Mouse (Mus musculus): Measurements from ENCODE around the gene Appl1.

Gene Appl1

DNA sequence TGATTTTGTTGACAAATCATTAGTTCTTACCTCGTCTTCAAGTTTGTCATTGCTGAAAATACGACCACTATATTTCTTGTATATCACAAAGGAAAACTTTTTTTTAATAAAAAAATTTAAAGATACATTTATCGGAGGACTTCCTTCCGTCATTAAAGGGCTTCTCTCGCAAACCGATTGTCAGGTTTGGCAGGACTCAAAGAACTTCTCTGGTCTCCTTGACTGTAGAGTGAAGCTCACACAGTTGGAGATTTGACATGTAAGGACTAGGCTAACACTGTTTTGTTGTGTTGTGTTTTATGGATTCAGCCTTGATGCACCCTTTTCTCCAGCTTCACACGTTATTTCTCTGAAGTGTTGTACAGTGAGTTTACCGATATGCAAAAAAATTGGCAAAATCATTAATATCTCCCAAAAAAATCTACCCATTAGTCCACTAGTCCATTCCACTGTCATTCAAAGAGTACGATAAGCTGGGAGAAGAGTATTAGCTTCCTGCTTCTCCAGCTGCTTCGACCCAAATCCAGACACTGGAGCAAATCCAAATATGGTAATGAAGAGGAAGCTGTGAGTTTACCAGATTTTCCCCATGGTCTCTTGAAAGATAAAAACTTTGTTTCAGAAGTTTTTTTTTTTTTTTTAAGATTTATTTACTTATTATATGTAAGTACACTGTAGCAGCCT, at the start of gene Appl1:
Gene Appl1 (minus strand): TSS at position 127 of the 684 bp plus-strand sequence.
- no peak for DNase-seq (ENCODE audit: low spot score)

DNA sequence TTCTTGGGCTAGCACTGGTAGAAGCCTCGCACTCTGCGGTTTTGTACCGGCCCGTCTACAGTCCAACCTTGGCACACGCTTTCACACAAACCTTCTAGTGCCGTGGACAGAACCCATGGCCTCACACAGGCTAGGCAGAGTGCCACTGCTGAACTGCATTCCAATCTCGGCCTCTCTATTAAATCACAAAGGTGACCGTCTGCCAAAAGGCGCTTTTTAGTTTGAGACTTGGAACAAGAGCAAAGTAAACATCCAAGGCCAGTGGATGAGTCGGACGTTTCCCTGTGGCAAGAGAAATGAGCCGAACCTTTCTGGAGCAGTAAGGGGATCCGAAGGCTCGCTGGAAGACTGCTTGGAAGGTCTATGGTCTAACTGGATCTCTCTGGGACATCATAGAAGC, 48.8 kb upstream of the Appl1 start:
- no peak for DNase-seq (ENCODE audit: low spot score)

DNA sequence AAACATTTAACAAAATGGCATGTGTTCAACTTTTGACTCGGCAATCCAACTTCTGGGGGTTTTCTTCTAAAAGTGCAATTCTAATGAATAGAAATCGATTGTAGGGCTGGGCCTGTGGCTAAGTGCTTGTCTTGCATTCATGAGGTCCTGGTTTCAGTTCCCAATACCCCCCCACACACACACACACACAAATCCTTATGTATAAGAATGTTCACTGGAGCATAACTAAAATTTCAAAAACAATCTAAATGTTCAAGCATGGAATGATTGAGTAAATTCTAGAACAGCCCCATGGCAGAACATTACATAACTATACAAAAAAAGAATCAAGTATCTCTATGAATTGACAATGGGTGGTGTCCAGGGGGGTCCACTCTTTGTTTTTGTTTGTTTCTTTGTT, 46.9 kb upstream of the Appl1 start:
- DNase-seq (ENCODE audit: low spot score), result no peak

DNA sequence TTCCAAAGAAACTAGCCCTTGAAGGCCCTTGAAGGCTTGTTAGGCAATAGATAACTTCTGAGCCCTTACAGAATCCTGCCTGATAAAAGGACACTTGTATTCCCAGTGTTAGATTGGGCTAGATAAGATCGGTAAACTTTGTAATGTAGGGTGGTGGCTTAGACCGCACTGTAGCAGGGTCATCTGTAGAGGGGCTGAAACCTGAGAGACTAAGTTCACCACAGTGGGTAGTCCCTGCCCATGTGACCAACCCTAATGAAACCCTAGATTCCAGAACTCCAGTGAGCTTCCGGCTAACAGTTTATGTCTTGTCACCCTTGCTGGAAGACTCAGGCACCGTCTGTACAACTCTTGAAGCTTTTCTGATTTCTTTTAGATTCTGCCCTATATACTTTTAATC, 42.6 kb upstream of the Appl1 start:
- DNase-seq (ENCODE audit: low spot score), result no peak

DNA sequence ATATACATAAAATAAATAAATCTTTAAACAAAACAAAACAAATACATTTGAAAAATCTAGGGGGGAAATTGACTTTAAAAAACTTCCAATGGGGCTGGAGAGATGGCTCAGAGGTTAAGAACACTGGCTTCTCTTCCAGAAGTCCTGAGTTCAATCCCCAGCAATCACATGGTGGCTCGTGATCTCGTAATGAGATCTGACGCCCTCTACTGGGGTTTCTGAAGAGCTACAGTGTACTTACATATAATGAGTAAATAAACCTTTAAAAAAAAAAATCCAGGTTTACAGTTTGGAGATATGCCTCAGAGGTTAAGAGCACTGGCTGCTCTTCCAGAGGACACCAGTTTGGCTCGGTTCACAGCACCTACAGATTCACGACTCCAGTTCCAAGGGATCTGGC, 40.5 kb upstream of the Appl1 start:
- no peak for DNase-seq (ENCODE audit: low spot score)

DNA sequence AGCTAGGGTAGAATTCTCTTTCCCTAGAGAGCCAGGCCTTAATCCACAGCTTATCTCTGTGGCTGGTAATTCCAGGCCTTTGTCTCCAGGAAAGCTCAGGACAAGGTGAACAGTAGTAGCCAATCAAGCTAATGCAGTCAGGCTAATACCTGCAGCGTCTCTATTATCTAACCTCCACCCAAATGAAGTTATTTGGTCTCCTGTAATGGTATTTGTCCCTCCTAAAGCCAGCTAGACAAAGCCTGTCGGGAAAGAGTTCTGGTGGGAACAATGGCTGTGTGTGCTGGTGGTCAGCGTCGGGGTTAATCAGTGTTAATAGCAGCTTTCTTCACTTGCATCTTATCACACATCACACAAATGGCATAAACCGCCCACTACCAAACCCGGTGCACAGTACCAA, 34.9 kb upstream of the Appl1 start:
- DNase-seq (ENCODE audit: low spot score), result no peak

DNA sequence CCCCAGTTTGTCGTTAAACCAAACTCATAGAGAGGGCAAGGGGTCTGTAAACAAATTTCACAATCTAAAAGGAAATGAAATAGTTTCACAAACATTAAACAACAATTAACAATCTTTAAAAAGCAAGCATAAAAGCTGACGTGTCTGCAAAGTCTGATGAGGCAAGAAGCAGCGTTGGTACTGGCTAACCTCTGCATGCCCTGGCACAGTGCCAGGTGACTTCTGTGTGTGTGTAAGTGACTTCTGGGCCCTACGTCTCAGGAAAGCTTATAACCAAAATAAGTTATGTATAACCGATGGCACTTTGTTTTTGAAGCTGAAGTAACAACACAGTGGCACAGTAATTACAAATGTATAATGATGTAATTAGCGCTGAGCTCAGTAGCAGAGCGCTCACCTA, 33.9 kb upstream of the Appl1 start:
- no peak for DNase-seq (ENCODE audit: low spot score)

DNA sequence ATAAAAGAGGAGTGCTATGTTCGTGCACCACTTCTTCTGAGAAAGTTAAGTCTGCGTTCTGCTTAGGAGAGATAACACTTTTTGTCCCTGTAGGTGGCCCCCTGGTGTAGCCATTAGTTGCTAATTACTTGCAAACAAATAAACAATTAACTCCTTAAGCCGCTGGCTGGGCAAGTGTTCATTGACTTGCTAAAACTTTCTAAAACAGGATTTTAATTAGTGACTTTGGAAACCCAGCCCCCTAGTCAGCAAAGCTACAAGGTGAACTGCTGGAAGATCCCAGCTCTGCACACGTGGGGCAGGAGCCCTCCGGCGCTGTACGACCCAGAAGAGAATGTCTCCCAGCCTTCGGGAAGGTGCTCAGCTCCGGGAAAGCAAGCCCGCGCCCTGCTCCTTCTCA, 29.4 kb upstream of the Appl1 start:
- no peak for DNase-seq (ENCODE audit: low spot score)

DNA sequence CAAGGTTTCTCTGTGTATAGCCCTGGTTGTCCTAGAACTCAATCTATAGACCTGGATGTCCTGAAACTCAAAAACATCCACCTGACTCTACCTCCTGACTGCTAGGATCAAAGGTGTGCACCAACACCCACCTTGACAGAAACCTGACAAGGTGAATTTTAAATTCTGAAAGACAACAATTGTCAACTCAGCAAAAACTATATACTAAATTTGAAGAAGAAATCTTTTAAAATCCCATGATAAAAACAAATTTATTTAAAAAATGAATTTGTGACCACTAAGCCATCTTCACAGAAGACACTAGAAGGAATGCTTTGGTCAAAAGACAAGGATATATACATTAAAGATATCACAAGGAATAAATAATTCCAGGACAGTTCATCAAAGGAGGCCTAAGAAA, 25.2 kb upstream of the Appl1 start:
- no peak for DNase-seq (ENCODE audit: low spot score)

DNA sequence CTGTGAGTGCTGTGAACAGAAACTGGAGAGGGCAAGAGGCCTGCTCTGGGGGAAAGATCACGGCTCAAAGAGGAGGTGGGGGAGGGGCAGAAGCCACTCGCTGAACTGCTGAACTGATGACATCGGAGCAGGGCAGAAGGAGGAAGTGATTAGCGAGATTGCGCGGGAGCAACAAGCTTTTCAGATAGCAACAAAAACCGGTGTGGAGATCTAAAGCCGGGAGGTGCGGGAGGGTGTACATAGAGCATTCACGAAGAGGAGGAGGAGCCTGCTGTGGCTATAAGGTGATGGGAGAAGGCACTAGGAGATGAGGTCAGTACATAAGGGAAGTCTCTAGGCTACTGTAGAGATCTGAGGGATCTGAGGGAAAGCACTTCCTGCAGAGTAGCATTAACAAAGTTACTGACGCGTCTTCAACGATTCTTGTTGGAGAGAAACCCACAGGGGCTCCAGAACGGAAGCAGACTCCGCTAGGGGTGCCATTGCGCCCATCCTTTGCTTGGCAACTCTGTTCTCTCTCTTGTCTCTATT, 23.2 kb upstream of the Appl1 start, which contains the start of gene Hesx1:
Gene Hesx1 (plus strand): TSS at position 206 of the 531 bp plus-strand sequence.
- peak; percentile 25 for DNase-seq (ENCODE audit: low spot score)

DNA sequence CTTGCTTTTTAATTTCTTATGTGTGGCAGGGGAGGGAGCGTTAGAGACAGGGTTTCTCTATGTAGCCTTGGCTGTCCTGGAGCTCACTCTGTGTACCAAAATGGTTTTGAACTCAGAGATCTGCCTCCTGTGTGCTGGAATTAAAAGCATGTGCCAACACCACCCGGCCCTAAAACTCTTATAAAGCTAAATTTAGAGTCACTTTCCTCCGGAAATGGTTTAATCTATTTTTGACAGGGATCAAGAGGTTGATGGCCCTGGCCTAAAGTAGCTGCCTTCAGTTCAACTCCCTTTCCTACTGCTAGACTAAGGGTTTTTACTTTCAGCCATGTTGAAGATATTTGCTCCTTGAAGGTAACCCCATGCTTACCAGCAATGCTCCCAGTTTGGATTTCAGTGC, 22.4 kb upstream of the Appl1 start:
- no peak for DNase-seq (ENCODE audit: low spot score)

DNA sequence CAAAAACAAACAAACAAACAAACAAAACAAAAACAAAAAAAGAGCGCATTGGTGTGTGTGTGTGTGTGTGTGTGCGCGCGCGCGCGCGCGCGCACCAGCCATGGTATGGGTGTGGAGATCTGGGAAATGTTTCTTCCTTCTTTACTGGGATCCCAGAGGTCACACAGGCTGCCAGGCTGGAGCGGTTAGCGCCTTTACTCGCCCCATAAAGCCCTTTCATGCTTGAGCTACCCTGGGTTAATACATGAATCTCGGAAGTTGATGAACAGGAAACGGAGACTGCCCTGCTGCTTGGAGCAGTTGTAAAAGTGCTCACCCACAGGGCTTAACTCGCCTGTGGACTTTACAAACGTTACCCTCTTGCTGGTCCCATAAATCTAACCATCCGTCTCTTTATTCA, 20.6 kb upstream of the Appl1 start:
- DNase-seq (ENCODE audit: low spot score), result no peak

DNA sequence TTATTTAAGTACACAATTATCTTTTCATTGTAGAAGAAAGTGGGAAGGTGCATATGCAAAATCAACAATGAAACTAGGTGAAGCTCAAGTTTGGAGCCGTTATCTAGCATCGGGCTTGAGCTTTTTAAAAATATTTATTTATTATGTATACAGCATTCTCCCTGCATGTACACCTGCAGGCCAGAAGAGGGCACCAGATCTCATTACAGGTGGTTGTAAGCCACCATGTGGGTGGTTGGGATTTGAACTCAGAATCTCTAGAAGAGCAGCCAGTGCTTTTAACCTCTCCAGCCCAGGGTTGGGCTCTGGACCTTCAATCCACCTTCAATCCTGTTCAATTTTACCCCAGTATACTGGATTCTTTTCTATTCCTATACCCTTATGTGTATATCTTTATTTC, 17.7 kb upstream of the Appl1 start:
- DNase-seq (ENCODE audit: low spot score), result no peak

DNA sequence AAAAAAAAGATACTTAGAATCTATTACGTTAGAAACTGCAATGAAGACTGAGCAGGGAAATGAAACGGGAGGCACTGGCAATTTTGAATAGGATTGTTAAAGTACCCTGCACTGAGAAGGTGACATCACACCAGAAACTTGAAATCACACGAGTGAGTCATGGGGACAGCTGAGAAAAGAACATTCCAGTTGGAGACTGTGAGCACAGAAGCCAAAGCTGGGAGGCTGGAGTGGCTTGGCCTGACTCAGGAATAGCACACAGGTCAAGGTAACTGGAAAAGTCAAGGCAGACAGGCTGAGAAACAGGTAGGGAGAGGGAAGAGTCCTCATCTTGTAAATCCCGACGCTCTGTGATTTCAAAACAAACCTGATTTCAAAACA, 11.1 kb upstream of the Appl1 start:
- DNase-seq (ENCODE audit: low spot score), result no peak

DNA sequence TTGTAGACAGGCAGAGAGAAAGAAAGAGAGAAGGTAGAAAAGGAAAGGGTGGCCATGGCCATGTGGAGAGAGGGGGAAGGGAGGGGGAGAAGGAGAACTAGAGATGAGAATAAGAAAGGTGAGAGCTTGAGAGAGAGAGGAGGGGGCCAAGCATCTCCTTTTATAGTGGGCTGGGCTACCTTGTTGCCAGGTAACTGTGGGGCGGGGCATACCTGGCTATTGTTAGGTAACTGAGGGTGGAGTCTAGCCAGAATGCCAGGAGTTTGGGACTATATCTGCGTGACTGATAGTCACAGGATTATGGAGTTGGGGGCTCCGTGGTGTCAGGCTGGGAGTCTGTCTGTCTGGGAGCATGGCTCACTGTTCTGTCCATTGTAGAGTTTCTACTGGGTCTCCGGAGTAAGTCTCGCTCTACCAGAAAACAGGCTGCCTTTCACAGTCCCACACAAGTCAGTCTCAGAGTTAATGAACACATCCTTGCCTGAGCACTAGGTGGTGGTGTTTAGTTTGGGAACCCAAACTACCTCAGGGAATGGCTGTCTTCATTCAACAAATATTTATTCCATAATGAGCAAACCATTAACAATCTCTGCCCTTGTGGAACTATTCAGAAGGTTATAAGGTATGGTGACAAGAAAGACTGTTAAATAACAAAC, 10.6 kb upstream of the Appl1 start:
- DNase-seq (ENCODE audit: low spot score), result no peak

DNA sequence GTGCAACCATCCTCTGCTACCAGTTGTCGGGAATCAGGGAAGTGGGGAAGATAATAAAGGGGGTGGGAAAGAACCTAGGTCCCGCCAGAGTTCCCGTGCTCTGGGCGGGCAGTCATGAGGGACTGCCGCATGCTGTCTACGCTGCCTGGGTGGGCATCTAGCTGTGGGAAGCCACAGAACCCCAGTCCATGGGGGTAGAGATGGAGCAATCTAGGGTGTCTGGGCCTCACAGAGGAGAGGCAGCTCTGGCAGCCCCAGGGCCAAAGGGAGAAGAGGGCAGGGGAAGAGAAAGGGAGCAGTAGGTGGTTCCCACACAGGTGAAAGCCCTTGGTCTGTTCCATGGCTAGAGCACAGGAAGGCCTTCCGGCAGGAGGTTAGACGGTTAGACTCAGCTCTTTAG, 10.0 kb upstream of the Appl1 start:
- DNase-seq (ENCODE audit: low spot score), result no peak

DNA sequence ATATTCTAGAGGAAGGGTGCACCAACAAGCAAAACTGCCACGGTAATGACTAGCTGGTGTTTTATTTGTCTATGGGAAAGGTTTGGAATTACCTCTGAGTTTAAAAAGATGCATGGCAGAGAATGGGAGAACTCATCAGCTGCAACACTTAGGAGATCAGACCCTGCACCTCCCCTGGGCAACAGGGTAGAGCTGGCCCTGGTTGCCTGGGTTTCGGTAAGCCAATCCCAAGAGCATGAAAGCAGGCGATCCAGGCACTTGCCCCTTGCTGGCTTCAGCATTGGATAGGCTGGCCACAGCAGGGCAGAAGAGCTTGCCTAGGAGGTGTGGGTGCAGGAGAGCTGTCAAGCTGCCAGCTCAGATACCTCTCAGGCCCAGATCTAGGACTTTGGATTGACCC, 8.8 kb upstream of the Appl1 start:
- no peak for DNase-seq (ENCODE audit: low spot score)

DNA sequence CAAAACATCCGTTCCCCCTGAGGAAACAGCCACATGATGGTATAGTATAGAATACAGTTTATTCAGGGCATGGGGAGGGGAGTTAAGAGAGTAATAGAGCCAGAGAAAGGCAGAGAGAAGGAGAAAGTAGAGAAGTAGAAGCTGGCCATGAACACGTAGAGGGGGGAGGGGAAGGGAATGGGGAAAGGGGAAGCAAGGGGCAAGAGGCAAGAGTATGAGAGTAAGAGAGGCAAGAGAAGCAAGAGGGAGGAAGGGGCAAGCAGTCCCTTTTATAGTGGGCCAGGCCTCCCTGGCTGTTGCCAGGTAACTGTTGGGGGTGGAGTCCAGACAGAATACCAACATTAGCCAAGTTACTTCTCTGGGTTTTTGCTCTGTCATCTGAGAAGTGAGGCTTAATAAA, 6.5 kb upstream of the Appl1 start:
- DNase-seq (ENCODE audit: low spot score), result no peak

DNA sequence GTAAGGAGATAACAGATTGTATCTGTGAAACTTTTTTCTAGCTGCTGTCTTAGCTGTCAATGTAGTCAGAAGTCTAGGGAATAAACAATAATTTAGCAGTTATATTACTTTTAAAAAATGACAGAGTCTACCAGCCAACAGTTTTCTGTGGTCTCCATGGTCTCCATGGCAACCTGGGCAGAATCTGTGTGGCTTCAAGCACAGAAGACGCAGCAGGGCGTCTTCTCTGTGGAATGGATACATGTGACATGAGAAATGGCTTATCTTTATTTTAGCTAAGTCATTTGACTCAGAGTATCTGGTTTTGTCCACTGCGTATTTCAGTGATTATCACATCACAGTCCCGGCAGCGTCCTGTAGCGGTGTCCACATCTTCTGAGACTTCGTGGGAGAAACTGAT, 5.2 kb upstream of the Appl1 start:
- no peak for DNase-seq (ENCODE audit: low spot score)

DNA sequence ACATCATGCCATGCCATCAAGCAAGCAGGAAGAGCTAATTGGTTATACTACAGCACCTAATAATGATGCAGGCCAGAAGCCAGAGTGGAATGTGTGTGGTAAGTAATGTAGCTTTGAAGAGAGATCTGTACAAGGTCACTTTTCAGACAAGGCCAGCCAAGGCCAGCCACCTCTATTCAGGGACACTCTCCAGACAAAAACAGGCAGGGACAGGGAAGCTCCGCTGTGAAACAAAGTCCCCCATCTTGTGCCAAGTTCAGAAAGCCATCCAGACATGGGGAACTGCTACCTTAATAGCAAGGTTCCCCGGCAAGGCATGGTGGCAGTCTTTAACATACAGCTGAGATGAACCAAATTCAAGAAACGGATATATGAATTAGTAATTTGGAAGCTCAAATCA, 4.5 kb upstream of the Appl1 start:
- no peak for DNase-seq (ENCODE audit: low spot score)

DNA sequence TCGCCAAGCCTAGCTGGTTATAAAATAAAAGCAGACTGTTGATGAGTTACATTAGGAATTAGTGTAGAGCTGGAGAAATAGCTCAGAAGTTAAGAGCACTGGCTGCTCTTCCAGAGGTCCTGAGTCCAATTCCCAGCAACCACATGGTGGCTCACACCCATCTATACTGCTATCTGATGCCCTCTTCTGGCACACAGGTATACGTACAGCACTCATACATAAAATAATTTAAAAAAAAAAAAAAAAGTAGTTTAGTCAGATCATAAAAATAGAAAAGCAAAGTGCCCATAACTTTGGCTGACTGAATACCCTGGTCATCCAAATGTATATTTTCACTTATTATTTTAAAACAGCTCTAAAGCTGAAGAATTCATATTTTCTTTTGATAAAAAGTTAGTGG, 2.1 kb upstream of the Appl1 start:
- DNase-seq (ENCODE audit: low spot score), result no peak

DNA sequence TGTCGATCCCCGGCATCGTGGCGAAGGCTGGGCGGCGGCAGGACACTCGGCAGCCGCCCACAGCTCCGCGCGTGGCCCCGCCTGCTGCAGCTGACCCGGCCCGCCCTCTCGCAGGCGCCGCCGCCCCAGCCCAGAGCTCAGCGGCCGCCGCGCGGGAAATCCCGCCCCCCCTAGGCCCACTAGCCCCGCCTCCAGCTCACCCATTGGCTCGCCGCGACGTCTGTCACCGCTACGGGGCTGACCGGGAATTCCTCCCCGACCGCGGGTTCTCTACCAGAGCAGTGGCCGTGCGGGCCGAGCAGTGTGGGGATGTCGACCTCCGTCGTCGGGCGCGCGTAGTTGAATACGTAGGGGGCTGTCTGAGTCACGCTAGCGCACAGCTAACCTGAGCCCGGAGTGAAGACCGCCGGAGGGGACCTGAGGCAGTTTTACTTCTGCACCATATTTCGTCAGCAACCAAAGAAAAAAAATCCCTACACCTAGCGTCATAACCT, 546 bp downstream of the Appl1 start:
- DNase-seq (ENCODE audit: low spot score), result peak; percentile 99

DNA sequence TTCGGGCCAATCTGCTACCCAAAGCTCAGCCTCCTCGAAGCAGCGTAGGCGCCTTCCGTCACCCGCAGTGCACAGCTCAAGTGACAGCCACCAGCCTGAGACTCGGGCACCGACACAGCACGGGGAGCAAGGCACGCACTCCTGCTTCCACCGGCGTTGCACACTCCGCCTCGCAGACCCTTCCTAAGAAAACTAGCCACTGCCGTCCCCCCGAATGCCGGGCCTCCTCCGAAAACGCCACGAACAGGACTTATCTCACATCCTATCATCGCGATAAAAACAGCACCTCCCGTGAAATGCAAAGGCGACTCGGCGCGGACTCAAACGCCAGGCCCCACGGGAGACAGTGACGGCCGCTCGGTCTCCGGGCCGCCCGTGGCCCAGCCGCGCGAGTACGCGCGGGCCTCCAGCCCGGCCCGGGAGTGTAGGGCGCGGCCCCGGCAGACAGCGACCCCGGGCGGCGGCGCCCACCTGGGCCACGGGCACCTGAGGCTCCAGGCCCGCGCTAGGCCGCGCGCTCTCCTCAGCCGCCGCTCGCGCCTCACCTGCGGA, 1.1 kb downstream of the Appl1 start:
- DNase-seq (ENCODE audit: low spot score), result peak; percentile 31

All from ovary, postnatal 14 days (tissue).